Mouse (Mus musculus) cortical plate, adult 2 months (tissue): ENCODE measurements at regions not wholly inside any gene's neighbourhood (a gene's known extent, or its start where the extent isn't known, plus 50 kb on each side); places are given as distances from the start of the nearest gene placed in this dataset.

Experiments used
- CTCF ChIP-seq: fragments of 200-500 bp; IDR thresholded peaks from 2 replicates; pipeline ENCODE4 v1.5.1; 2011; ENCODE audit warnings: mild to moderate bottlenecking, control low read depth, low read length; ENCODE audit not compliant: insufficient read depth; ENCODE audit errors: extremely low read depth
- POLR2A ChIP-seq: fragments of 200-500 bp; IDR thresholded peaks from 2 replicates; pipeline ENCODE4 v1.6.1; 2011; ENCODE audit warnings: mild to moderate bottlenecking, low read length, control low read depth; ENCODE audit not compliant: insufficient read depth; ENCODE audit errors: extremely low read depth

- no peak for TF ChIP-seq CTCF
- no peak for TF ChIP-seq POLR2A
Measured at GRCm38 (mm10) chr12:112243231-112243630, 97.2 kb downstream of the Kif26a start.
